Mouse (Mus musculus): ENCODE results near the gene Cit. TPM values are rescaled to one million over a fixed set of nuclear protein-coding genes. Genes with fewer than 3 reads are reported as not detected.

Gene Cit
- total and polyA plus RNA-seq, 3 experiments, result 3.9 to 8.7 (median 5.2) TPM

- DNase-seq, result peak; percentile 68
Measured at GRCm38 (mm10) chr5:115909106-115909505, 64.0 kb downstream of the Cit start.

GRCm38 (mm10) chr5:115910491-115910890, 65.4 kb downstream of the Cit start:
- DNase-seq, result no peak

GRCm38 (mm10) chr5:115915481-115915880, 70.4 kb downstream of the Cit start:
- DNase-seq, result peak; percentile 80

GRCm38 (mm10) chr5:115917960-115918359, 72.9 kb downstream of the Cit start:
- DNase-seq, result no peak

- no peak for DNase-seq
Measured at GRCm38 (mm10) chr5:115918597-115919351, 73.7 kb downstream of the Cit start.

- no peak for DNase-seq
Measured at GRCm38 (mm10) chr5:115921990-115922389, 76.9 kb downstream of the Cit start.

- peak; percentile 33 for DNase-seq
Measured at GRCm38 (mm10) chr5:115924946-115925345, 79.9 kb downstream of the Cit start.

GRCm38 (mm10) chr5:115928786-115929507, 83.9 kb downstream of the Cit start:
- peak; percentile 83 for DNase-seq

GRCm38 (mm10) chr5:115932325-115932724, 87.2 kb downstream of the Cit start:
- no peak for DNase-seq

- no peak for DNase-seq
Measured at GRCm38 (mm10) chr5:115936851-115937250, 91.8 kb downstream of the Cit start.

GRCm38 (mm10) chr5:115937566-115937965, 92.5 kb downstream of the Cit start:
- peak; percentile 57 for DNase-seq

GRCm38 (mm10) chr5:115938999-115939398, 93.9 kb downstream of the Cit start:
- no peak for DNase-seq

- no peak for DNase-seq
Measured at GRCm38 (mm10) chr5:115942389-115942788, 97.3 kb downstream of the Cit start.

- no peak for DNase-seq
Measured at GRCm38 (mm10) chr5:115944791-115945490, 99.9 kb downstream of the Cit start.

- DNase-seq, result no peak
Measured at GRCm38 (mm10) chr5:115947622-115948353, 102.7 kb downstream of the Cit start.

- DNase-seq, result no peak
Measured at GRCm38 (mm10) chr5:115950936-115951335, 105.9 kb downstream of the Cit start.

GRCm38 (mm10) chr5:115953173-115953572, 108.1 kb downstream of the Cit start:
- no peak for DNase-seq

- DNase-seq, result peak; percentile 60
Measured at GRCm38 (mm10) chr5:115954084-115954483, 109.0 kb downstream of the Cit start.

GRCm38 (mm10) chr5:115954549-115954948, 109.5 kb downstream of the Cit start:
- DNase-seq, result peak; percentile 91

- DNase-seq, result peak; percentile 73
Measured at GRCm38 (mm10) chr5:115955131-115955530, 110.1 kb downstream of the Cit start.

GRCm38 (mm10) chr5:115956048-115956447, 111.0 kb downstream of the Cit start:
- no peak for DNase-seq

- no peak for DNase-seq
Measured at GRCm38 (mm10) chr5:115957177-115957576, 112.1 kb downstream of the Cit start.
